Mouse (Mus musculus) kidney, embryonic 16.5 days (tissue): ENCODE results near the gene Fabp1. TPM values are rescaled to one million over a fixed set of nuclear protein-coding genes. Genes with fewer than 3 reads are reported as not detected.

Source experiments
- ATAC-seq: fragments of 200-750 bp; cut with Nextera tagmentation; 2 replicates; pipeline ENCODE4 v1.8.0; 2017; ENCODE audit warnings: moderate TSS enrichment; ENCODE audit not compliant: low FRiP score, low TSS enrichment
- H3K27ac ChIP-seq: fragments of 300-500 bp; sonication (generic); 2 replicates; pipeline ENCODE4 v1.5.1; 2014; ENCODE audit warnings: low read length
- H3K27me3 ChIP-seq: fragments of 300-500 bp; sonication (generic); 2 replicates; pipeline ENCODE4 v1.6.1; 2014; ENCODE audit warnings: low read length, control low read depth, mixed read lengths; ENCODE audit not compliant: insufficient read depth
- H3K36me3 ChIP-seq: fragments of 300-500 bp; sonication (generic); 2 replicates; pipeline ENCODE4 v1.6.1; 2014; ENCODE audit warnings: low read length, control low read depth, mixed read lengths; ENCODE audit not compliant: insufficient read depth
- H3K4me1 ChIP-seq: fragments of 300-500 bp; sonication (generic); 2 replicates; pipeline ENCODE4 v1.6.1; 2014; ENCODE audit warnings: low read length, control low read depth, mixed read lengths; ENCODE audit not compliant: insufficient read depth
- H3K4me2 ChIP-seq: fragments of 300-500 bp; sonication (generic); replicated peaks from 2 replicates; pipeline ENCODE4 v1.6.1; 2014; ENCODE audit warnings: low read depth, low read length
- H3K4me3 ChIP-seq: fragments of 300-500 bp; sonication (generic); 2 replicates; pipeline ENCODE4 v1.5.1; 2014; ENCODE audit warnings: mild to moderate bottlenecking, low read length
- H3K9ac ChIP-seq: fragments of 300-500 bp; sonication (generic); replicated peaks from 2 replicates; pipeline ENCODE4 v1.6.1; 2014; ENCODE audit warnings: low read length
- H3K9me3 ChIP-seq: fragments of 300-500 bp; sonication (generic); 2 replicates; pipeline ENCODE4 v1.6.1; 2016; ENCODE audit warnings: low read length, control low read depth
- WGBS: fragments of 180-500 bp; shearing (Covaris S2); extraction: QIAGEN DNeasy Blood & Tissue Kit; methylation state at CpG from one replicate; pipeline ENCODE4 v1.1.7; 2014; 5-methylcytosine and 5-hydroxymethylcytosine counted together
- polyA plus RNA-seq: library from polyadenylated mRNA; unstranded; fragments of >200 nt; fragmentation: Nextera tagmentation; extraction: Ambion mirVana; gene quantifications from 2 replicates; pipeline ENCODE4 v1.2.1, GENCODE M21; 2015

The Fabp1 gene
- polyA plus RNA-seq, 1 experiment from 2014 or later: 2.7 TPM

- ATAC-seq: no peak
- Histone ChIP-seq H3K27ac (no peak overlapping the region), H3K4me1 (no peaks in the 10 kb centered on the region), H3K4me3 (no peak overlapping the region), H3K9ac (no peak overlapping the region), H3K27me3 (no peaks in the 10 kb centered on the region), H3K9me3 (no peaks in the 10 kb centered on the region), H3K36me3 (no peaks in the 10 kb centered on the region), H3K4me2 (no peak overlapping the region)
- 66% methylated on average over 2 of the region's 2 CpGs for WGBS
These were observed 9.1 kb downstream of the Fabp1 start for GRCm38 (mm10) chr6:71208691-71209090.

DNA sequence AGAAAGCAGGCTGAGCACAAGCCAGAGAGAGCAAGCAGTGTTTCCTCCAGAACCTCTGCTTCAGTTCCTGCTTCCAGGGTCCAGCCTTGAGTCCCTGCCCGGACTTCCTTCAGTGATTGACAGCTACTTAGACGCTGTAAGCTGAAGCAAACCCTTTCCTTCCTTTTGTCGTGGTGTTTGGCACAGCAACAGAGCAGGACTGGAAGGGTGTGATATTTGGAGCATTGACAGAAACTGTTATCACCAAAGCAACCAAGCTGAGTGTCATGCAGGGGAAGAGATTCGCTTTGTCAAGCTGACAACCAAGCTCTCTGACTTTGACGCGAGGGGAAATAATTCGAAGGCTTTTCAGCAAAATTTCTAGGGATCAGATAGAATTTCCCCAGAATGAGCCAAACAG, 12.3 kb downstream of the Fabp1 start:
- 67% methylated on average over 7 of the region's 7 CpGs for WGBS

GRCm38 (mm10) chr6:71212471-71212870, 12.8 kb downstream of the Fabp1 start:
- no peaks in the 10 kb centered on the region for H3K36me3 ChIP-seq
- H3K4me2 ChIP-seq: no peak overlapping the region
- no peak overlapping the region for H3K9ac ChIP-seq
- H3K9me3 ChIP-seq: no peaks in the 10 kb centered on the region
- 97% methylated on average over 3 of the region's 3 CpGs for WGBS
- no peak for ATAC-seq
- no peak overlapping the region for H3K27ac ChIP-seq
- H3K27me3 ChIP-seq: no peaks in the 10 kb centered on the region
- H3K4me1 ChIP-seq: no peaks in the 10 kb centered on the region
- no peak overlapping the region for H3K4me3 ChIP-seq

More for the DNA sequence above, 12.3 kb downstream of the Fabp1 start:
- H3K27ac ChIP-seq: no peak overlapping the region
- H3K4me3 ChIP-seq: no peak overlapping the region
- H3K4me2 ChIP-seq: no peak overlapping the region
- no peaks in the 10 kb centered on the region for H3K9me3 ChIP-seq
- no peaks in the 10 kb centered on the region for H3K36me3 ChIP-seq
- no peak for ATAC-seq
- no peaks in the 10 kb centered on the region for H3K27me3 ChIP-seq
- H3K4me1 ChIP-seq: no peaks in the 10 kb centered on the region
- no peak overlapping the region for H3K9ac ChIP-seq

DNA sequence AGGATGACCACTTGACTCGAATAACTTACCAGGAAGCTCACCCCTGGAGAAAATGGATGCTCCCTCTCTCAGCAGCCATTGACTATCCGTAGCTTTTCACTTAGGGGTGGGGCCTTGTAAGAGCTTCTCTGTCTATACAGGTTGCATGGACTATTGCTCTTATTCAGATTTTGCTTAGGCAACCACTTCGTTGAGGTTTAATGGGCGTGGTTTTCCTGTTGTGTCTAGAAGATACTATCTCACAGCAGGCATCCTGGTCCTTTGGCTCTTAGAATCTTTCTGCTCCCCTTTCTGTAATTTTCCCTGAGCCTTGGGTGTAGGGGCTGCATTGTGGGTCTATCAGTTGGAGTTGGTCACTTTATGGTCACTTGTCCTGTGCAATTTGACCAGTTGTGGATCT, 21.9 kb downstream of the Fabp1 start:
- no peaks in the 10 kb centered on the region for H3K27me3 ChIP-seq
- no peak overlapping the region for H3K4me3 ChIP-seq
- no peak overlapping the region for H3K9ac ChIP-seq
- 88% methylated on average over 4 of the region's 4 CpGs for WGBS
- no peak overlapping the region for H3K27ac ChIP-seq
- H3K36me3 ChIP-seq: no peaks in the 10 kb centered on the region
- H3K4me1 ChIP-seq: peaks cover 9% of the 10 kb centered on the region; the same call in 1 of the 2 replicates
- no peak for ATAC-seq
- H3K9me3 ChIP-seq: no peaks in the 10 kb centered on the region
- no peak overlapping the region for H3K4me2 ChIP-seq

GRCm38 (mm10) chr6:71224184-71224943, 24.7 kb downstream of the Fabp1 start:
- Histone ChIP-seq H3K4me2 (no peak overlapping the region), H3K36me3 (no peaks in the 10 kb centered on the region), H3K9me3 (no peaks in the 10 kb centered on the region), H3K27me3 (no peaks in the 10 kb centered on the region), H3K27ac (no peak overlapping the region), H3K4me1 (peaks cover 9% of the 10 kb centered on the region; the same call in 1 of the 2 replicates), H3K9ac (no peak overlapping the region), H3K4me3 (no peak overlapping the region)
- peak; percentile 60; the same call in 1 of the 2 replicates for ATAC-seq
- 52% methylated on average over 3 of the region's 3 CpGs for WGBS

DNA sequence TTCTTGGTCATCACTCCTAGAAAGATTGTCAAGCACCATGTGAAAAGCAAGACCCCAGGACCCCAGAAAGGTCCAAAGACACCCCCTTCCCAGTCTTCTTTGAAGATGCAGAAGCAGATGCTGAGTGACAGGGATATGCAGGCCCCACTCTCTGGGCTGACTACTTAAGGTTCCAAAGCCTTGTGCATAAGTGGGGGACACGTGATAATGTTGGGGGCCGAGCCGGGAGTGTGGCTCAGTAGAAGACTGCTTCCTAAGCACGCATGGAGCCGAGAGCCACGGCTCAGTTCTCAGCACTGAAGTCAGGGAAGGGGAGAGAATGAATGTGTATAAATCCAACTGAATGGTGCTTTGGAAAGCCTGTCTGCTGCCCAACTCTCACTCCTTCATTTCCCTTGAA, 26.9 kb downstream of the Fabp1 start:
- Histone ChIP-seq H3K27me3 (no peaks in the 10 kb centered on the region), H3K4me2 (no peak overlapping the region), H3K9me3 (no peaks in the 10 kb centered on the region), H3K9ac (no peak overlapping the region), H3K4me3 (no peak overlapping the region), H3K27ac (no peak overlapping the region), H3K36me3 (no peaks in the 10 kb centered on the region), H3K4me1 (peaks cover 9% of the 10 kb centered on the region; the same call in 1 of the 2 replicates)
- ATAC-seq: no peak
- WGBS: 56% methylated on average over 6 of the region's 6 CpGs

DNA sequence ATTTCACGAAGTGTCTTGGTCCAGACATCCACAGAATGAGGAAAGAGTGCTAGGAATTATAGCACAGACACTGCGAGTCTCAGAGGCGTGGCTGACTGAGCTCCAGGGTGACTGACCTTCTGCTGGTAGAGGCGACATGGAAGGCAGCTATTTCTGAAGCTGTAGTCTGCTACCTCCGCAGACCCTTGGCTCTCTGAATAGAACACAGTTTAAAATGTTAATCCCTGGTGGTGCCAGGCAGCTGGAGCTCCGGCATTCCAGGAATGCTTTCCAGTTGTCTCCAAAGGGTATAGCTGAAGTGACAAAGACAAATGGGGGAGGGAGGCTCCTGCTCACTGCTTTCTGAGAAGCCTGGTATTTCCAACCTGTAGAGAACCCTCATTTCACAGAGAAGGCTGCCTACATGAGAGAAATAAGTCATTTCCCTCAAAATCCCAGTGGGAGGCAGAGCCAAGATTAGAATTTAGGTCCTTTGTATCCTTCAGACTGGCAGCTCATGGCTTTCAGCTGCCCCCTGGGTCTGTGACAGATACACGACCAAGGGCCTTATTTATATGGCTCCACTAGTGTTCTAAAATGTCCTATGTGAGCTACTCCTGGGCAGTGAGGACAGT, 27.6 kb downstream of the Fabp1 start:
- H3K27ac ChIP-seq: no peak overlapping the region
- H3K4me1 ChIP-seq: peaks cover 9% of the 10 kb centered on the region; the same call in 1 of the 2 replicates
- H3K36me3 ChIP-seq: no peaks in the 10 kb centered on the region
- peak; percentile 75; the same call in 1 of the 2 replicates for ATAC-seq
- no peaks in the 10 kb centered on the region for H3K27me3 ChIP-seq
- no peaks in the 10 kb centered on the region for H3K9me3 ChIP-seq
- 14% methylated on average over 7 of the region's 7 CpGs for WGBS
- H3K4me3 ChIP-seq: no peak overlapping the region
- no peak overlapping the region for H3K9ac ChIP-seq
- H3K4me2 ChIP-seq: no peak overlapping the region

GRCm38 (mm10) chr6:71235121-71235520, 35.5 kb downstream of the Fabp1 start:
- no peak for ATAC-seq
- no peaks in the 10 kb centered on the region; the same call in 1 of the 2 replicates for H3K4me1 ChIP-seq
- no peak overlapping the region for H3K4me3 ChIP-seq
- no peaks in the 10 kb centered on the region for H3K9me3 ChIP-seq
- H3K27me3 ChIP-seq: no peaks in the 10 kb centered on the region
- no peak overlapping the region for H3K4me2 ChIP-seq
- no peak overlapping the region for H3K27ac ChIP-seq
- no peak overlapping the region for H3K9ac ChIP-seq
- WGBS: 65% methylated on average over 13 of the region's 13 CpGs
- H3K36me3 ChIP-seq: no peaks in the 10 kb centered on the region

GRCm38 (mm10) chr6:71235944-71236343, 36.3 kb downstream of the Fabp1 start:
- WGBS: 58% methylated on average over 3 of the region's 3 CpGs
- Histone ChIP-seq H3K9me3 (no peaks in the 10 kb centered on the region), H3K4me1 (no peaks in the 10 kb centered on the region; the same call in 1 of the 2 replicates), H3K4me2 (no peak overlapping the region), H3K9ac (no peak overlapping the region), H3K27ac (no peak overlapping the region), H3K27me3 (no peaks in the 10 kb centered on the region), H3K36me3 (no peaks in the 10 kb centered on the region), H3K4me3 (no peak overlapping the region)
- ATAC-seq: no peak

GRCm38 (mm10) chr6:71236506-71236905, 36.9 kb downstream of the Fabp1 start:
- H3K27ac ChIP-seq: no peak overlapping the region
- WGBS: 69% methylated on average over 6 of the region's 6 CpGs
- ATAC-seq: peak; percentile 35; the same call in 1 of the 2 replicates
- H3K27me3 ChIP-seq: no peaks in the 10 kb centered on the region
- no peaks in the 10 kb centered on the region for H3K36me3 ChIP-seq
- H3K4me2 ChIP-seq: no peak overlapping the region
- H3K4me3 ChIP-seq: no peak overlapping the region
- no peaks in the 10 kb centered on the region; the same call in 1 of the 2 replicates for H3K4me1 ChIP-seq
- no peak overlapping the region for H3K9ac ChIP-seq
- H3K9me3 ChIP-seq: no peaks in the 10 kb centered on the region
